Mouse (Mus musculus): ENCODE results near the gene Asb13.
A peak's percentile ranks its signal among the peaks of the same experiment; 100 is the strongest.

The Asb13 gene

DNA sequence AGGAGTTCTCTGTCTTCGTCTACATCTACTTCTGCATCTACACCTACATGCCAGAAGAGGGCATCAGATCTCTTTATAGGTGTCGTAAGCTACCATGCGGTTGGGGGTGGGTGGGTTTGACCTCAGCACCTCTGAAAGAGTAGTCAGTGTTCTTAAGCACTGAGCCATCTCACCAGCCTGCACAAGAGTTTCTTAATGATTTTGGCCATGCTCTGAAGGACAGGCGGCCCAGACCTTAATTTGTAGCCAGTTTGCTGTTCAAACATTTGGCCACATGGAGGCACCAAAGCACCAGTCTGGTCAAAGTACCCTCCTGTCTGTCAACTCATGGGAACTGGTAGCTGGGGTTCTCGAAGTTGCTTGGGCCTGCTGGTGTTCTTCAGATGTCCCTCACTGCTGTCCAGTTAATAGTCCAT, 31.5 kb downstream of the Asb13 start:
- peak; percentile 32 for DNase-seq (ENCODE audit: low spot score)

DNA sequence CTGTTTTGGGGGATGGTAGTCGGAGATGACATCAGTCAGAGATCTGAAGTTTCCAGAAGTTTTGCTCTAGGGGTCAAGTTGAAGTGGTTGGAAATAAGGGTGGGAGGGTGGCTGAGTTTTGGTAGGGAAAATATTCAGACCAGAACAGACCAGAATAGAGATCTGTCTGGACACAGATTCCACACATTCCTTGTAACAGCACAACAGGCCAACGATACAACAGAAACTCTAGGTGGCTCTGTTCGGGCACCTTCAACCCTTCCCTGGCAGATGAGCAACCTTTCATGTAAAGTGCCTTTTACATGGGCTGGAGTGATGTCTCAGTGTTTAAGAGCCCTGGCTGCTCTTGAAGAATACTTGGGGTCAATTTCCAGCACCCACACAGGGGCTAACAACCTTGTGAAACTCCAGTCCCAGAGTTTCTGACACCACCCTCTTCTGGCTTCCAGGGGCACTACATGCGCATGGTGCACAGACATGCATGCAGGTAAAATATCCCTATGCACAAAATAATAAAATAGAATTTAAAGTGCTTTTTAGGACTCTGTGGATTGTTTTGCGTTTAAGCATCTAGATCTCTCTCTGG, 33.5 kb downstream of the Asb13 start:
- DNase-seq (ENCODE audit: low spot score): no peak

DNA sequence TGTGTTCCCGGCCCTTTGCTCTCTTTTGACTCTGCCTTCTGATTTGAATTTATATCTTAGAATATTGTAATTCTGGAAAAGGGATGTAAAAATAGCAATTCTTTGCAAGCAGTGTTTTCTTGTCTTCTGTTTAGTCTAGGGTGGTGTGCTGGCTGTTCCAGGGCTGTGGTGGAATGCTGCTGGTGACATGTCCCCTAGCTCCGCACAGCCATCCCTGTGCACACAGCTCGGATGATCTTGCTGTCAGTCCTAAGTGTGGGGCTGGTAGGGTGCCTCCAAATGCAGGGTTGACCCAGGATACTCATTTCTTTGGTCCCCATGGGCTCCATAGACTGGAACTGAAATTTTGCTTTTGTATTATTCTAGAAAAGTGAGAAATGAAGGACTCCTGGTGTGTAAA, 34.2 kb downstream of the Asb13 start:
- DNase-seq (ENCODE audit: low spot score): no peak

DNA sequence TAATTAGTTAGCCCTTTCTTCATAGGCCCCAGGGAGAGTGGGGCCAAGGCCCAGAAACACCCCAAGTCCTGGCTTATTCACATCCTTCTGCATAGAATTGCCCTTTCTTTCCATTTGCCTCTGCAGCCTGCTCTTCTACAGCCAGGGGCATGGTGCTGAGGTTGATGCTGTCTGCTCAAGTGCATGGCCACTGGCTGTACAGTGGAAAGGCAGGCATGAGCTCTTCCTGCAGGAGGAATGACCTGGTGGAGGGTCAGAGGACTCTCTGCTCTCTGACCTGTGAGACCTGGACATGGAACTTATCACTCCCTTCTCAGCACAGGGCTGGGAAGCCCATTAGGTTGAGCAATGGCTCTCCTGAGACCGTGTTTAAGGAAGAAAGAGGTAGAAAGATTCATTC, 35.8 kb downstream of the Asb13 start:
- no peak for DNase-seq (ENCODE audit: low spot score)

DNA sequence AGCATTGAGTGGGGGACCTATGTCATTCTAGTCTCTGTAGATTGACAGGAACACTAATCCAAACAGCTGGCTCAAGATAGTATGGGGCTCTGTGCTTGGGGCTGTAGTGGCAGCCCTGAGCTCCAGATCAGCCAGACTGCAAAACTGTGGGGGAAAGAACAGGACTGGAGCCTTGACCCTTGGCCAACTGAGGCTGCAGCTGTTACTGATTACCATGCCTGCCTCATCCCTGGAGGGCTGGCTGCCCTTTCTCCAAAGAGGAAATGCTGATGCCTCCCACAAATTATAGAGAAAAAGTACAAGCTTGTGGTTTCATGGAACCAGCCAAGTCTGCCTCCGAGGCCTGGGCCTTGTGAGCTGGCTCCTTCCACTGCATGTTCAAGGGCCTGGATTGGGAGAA, 36.2 kb downstream of the Asb13 start:
- DNase-seq (ENCODE audit: low spot score): peak; percentile 73

DNA sequence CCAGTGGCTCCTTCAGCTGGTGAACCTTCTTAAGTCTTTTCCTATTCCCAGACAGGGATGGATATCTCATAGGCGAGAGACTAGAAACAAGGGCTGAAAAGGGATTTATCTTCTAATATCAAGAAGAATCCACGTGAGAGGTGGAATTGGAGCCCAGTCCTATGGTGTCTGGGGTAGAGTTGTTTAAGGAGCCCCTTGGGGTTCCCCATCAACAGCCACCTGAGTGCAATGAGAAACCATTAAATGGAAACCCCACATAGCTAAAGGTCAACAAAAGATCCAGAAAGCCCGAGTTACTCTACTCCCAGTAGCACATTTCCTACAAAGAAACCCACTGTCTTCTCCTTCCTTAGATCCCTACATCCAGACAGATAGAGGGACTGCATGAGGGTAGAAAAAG, 39.3 kb downstream of the Asb13 start:
- no peak for DNase-seq (ENCODE audit: low spot score)

DNA sequence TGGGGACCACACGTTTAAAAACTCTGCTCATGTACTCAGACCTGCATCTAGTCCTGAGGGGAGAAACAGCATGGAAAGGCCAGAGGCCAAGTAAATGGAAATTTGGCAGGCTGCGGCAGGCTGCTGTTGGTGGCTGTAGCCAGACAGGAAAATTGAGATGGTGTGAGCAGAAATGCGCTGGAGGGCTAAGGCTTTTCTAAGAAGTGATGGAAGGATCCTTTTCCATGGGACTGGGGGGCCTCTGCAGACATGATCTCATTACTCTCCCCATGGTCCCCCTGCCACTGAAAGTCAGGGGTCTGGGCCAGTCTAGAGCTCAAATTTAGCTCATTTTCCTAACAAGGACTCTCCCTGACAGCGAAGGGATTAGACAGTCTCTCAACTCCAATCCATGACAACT, 39.8 kb downstream of the Asb13 start:
- no peak for DNase-seq (ENCODE audit: low spot score)

DNA sequence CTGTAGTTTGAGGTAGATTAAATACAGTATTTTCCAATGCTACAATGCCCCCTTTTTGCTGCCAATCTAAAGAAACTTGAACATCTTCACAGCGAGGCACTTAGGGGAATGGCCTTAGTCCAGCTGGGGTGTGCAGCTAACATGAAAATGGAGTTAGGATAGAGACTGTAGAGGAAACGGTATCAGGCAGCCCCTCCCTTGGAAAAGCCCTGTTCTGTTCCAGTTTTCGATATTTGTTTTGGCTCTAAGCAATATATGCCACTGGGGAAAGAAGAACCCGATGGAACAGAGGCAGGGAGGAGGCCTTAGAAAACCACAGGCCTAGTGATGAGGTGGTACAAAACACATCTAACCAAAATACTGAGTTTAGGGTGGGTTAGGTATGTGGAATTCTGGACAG, 42.0 kb downstream of the Asb13 start:
- no peak for DNase-seq (ENCODE audit: low spot score)

DNA sequence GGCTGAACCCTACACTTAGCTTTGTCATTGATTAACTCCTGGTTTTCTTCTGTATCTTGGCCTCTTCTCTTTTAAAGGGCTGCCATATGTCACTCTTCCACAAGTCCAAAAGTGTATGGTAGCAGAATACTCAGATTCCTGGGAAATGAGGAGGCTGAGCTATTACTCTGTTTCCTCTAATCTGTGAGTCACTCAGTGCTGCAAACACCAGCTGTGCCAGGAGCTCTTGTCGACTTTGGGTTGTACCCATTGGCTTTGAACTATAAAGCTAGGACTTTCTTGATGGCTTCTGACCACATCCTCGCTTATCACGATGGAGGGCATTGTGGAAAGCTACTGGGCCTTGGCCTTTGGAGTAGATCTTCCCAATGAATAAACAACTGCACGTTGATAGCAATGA, 45.3 kb downstream of the Asb13 start:
- DNase-seq (ENCODE audit: low spot score): no peak

DNA sequence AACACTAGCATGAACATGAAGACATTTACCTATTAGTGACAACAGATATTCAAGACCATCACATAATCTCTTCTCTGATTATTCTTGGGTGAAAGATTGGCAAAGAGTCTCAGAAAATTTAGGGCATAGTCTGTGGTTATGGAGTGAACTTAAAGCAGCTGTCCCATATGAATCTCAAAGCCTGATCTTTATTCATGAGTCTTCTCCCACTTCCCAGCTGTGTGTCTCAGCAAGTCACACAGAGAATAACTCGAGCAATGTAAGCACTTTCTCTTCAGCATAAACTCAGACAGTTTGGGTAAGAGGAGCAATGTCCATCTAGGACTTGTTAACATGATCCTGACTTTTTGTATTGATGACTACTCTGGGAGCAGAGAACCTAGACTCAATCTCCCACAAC, 52.5 kb downstream of the Asb13 start:
- DNase-seq (ENCODE audit: low spot score): no peak

DNA sequence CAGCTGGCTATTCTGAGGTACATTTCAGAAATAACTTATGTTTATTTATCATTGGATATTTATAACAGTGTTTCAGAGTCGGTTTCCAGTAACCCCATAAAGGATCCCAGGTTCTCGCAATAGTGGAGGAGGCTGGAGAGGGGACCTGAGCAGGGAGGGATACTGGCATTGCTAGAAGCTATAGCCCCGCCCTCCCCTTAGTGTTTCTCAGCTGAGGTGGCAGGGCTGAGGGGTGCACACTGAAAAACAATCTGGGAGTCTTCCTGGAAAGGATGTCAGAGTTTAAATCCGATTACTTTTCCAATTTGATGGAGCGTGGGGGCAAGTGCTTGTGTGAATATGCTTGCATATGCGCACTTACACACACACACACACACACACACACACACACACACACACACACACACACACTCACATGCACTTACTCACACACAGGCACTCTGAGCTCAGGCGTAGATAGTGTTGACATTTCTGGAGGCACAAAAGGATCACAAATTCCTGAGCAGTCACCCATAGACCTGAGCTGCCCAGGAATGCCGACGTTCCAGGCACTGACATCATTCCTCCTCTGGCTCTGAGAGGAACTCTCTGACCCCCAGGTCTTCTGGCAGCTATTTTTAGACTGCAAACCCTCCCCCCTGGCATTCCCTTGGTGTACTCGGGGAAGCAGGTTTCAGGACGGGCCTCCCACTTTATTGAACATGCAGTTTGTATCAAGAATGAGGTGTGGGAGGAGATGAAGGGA, 60.9 kb downstream of the Asb13 start:
- DNase-seq (ENCODE audit: low spot score): peak; percentile 34

DNA sequence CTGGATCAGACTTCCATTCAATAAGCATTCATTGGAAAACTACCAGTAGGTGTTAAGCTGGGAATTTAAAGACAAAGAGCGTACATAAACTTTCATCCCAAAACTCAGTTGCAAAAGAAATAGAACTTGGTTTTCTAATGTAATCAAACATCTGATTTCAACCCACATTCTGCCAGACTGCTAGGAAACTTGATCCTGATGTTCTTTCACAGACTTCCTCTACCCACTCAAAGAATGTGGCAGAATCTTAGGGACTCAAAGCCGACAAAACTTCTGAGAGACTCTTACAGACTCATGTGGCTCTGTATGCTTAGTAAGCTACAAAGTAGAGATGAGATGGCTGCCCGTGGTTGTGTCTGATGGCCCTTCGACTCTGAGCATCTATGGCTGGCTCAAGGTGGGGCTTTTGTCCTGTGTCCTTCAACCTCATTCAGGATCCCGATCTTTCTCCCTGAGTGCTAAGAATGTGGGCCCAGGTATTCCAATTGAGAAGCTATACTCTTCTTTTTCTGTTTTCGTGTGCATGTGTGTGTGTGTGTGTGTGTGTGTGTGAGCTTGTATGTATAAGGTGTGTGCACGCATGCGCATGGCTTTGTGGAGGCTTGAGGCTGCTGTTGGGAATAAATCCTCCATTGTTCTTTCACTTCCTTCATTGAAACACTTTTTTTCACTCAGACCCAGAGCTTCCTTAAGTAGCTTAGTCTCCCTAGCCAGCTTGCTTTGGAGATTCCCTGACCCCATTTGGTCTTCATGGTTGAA, 63.3 kb downstream of the Asb13 start:
- no peak for DNase-seq (ENCODE audit: low spot score)

DNA sequence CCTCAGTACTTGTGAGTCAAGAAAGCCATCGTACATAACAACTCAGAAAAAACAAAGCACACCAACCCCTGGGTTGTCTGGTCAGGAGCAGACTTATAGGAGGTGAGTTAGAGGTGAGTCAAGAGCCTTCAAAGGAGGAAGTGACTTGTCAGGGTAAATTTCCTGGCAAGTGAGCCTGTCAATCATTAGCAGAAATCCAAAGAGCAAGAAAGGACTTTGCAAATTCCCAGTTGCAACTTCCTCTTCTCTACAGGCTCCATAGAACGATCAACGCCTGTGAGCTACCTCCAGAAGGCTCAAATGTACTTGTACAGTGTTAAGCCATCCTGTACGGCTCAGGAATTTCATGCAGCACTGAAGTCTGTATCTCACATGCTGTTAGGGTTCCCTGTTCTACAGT, 66.9 kb downstream of the Asb13 start:
- DNase-seq (ENCODE audit: low spot score): no peak
